Mouse (Mus musculus): ENCODE measurements at regions not wholly inside any gene's neighbourhood (a gene's known extent, or its start where the extent isn't known, plus 50 kb on each side); places are given as distances from the start of the nearest gene placed in this dataset.
A peak's percentile ranks its signal among the peaks of the same experiment; 100 is the strongest.

DNA sequence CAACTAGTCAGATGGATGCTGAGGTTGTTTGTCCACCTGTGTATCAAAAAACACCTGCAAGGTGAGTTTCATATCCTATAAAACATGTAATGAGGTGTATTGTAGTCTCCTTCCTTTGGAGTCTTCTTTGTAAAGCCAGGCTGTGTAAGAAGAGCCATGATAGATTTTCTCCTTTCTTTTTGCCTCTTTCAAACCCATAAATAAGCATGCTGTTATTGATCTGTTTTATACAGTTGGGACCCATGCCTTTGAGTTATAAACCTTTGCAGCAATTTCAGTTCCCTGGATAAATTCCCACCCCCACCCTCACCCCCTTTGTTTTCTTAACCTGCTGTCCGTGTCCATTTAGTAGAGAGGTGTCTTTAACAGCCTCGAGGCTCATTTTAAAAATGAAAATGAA, 131.0 kb upstream of the Rgs17 start:
- WGBS, result 65% methylated on average over 2 of the region's 2 CpGs
- no peak for ATAC-seq (ENCODE audit: low FRiP score, low read depth)

DNA sequence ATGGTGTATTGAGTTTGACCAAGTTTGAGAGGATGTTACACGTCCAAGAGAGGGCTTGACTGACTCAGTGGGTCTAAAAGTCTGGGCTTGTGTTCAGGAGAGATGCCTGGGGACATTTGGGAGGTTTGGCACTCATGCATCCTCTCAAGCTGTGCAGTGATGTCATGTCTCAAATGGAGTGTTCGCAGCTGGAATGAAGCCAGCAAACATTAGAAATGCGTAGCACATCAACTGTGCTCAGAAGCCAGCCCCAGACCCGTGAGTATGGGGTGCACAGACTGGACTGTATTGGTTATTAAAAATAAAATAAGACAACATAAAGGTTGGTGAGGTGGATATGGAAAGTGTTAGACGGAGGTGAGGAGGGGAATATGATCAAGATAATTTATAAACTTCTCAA, 121.2 kb upstream of the Rgs17 start:
- Histone ChIP-seq H3K9me3 (no peaks in the 10 kb centered on the region), H3K27ac (replicated peaks) (no peak overlapping the region), H3K4me3 (no peak overlapping the region), H3K27me3 (no peaks in the 10 kb centered on the region), H3K4me2 (no peak overlapping the region), H3K36me3 (no peaks in the 10 kb centered on the region), H3K9ac (no peak overlapping the region), H3K4me1 (replicated peaks) (no peaks in the 10 kb centered on the region)
- 69% methylated on average over 5 of the region's 5 CpGs for WGBS
- no peak for ATAC-seq (ENCODE audit: low FRiP score, low read depth)

More for the DNA sequence above, 131.0 kb upstream of the Rgs17 start:
- no peak overlapping the region for H3K27ac ChIP-seq (replicated peaks)
- H3K9ac ChIP-seq, result no peak overlapping the region
- H3K4me3 ChIP-seq, result no peak overlapping the region
- H3K4me2 ChIP-seq, result no peak overlapping the region
- no peaks in the 10 kb centered on the region for H3K9me3 ChIP-seq
- no peaks in the 10 kb centered on the region for H3K4me1 ChIP-seq (replicated peaks)
- H3K36me3 ChIP-seq, result no peaks in the 10 kb centered on the region
- H3K27me3 ChIP-seq, result no peaks in the 10 kb centered on the region

DNA sequence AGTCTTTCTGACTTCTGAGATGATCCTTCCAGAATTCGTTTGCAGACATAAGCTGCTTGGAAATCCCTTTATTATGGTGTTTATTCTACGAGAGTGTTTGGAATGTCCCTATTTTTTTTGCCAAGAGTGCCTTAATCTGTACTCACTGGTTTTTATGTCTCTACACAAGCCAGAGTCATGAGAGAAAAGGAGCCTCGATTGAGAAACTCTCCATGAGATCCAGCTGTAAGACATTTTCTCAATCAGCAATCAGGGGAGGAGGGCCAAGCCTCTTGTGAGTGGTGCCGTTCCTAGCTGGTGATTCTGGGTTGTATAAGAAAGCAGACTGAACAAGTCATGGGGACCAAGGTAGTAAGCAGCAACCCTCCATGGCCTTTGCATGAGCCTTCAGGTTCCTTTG, 117.6 kb upstream of the Rgs17 start:
- Histone ChIP-seq H3K27ac (replicated peaks) (no peak overlapping the region), H3K9me3 (no peaks in the 10 kb centered on the region), H3K4me1 (replicated peaks) (0 out of 2 replicates have a peak, but pooled peaks cover 3% of the 10 kb centered on the region), H3K27me3 (no peaks in the 10 kb centered on the region), H3K36me3 (no peaks in the 10 kb centered on the region), H3K4me2 (no peak overlapping the region), H3K9ac (no peak overlapping the region), H3K4me3 (no peak overlapping the region)
- WGBS, result 76% methylated on average over 4 of the region's 4 CpGs
- no peak for ATAC-seq (ENCODE audit: low FRiP score, low read depth)

DNA sequence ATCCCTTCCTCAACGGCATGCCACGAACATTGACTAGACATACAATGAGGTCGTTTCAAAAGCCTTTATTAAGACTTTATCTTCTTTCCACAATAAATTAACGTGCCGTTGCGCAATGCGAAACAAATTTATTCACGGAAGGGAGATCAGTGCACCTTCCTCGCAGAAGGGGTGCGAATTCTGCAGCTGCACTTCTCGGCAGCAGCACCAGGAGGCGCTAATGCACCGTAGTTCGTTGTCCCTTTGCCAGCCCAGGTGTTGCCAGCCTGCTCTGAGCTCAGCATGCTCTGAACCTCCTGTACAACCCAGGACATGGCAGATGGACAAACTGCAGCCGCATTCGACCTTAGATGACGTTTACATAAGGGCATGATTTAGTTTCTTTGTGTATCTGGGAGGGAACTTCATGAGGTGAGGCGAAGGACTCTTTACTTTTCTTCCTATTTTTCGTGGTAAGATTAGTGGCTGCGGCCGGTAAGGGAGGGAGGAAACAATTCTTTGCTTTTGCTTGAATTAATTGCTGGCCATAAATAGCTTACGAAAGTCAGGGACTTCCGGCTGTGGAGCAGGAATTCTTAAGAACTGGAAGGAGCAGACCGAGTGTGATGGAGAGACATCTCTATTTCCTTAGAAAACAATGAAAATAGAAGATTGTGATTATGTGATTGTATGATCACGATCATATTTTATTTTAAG, 113.7 kb upstream of the Rgs17 start:
- no peaks in the 10 kb centered on the region for H3K27me3 ChIP-seq
- 0 out of 2 replicates have a peak, but pooled peaks cover 3% of the 10 kb centered on the region for H3K4me1 ChIP-seq (replicated peaks)
- H3K36me3 ChIP-seq, result no peaks in the 10 kb centered on the region
- no peak overlapping the region for H3K9ac ChIP-seq
- peak; percentile 91 for ATAC-seq (ENCODE audit: low FRiP score, low read depth)
- H3K4me2 ChIP-seq, result peak overlapping the region; percentile 43
- 0 out of 2 replicates have a peak overlapping the region, but pooled peaks have one; percentile 22 for H3K4me3 ChIP-seq
- no peak overlapping the region for H3K27ac ChIP-seq (replicated peaks)
- no peaks in the 10 kb centered on the region for H3K9me3 ChIP-seq
- WGBS, result 26% methylated on average over 25 of the region's 25 CpGs

DNA sequence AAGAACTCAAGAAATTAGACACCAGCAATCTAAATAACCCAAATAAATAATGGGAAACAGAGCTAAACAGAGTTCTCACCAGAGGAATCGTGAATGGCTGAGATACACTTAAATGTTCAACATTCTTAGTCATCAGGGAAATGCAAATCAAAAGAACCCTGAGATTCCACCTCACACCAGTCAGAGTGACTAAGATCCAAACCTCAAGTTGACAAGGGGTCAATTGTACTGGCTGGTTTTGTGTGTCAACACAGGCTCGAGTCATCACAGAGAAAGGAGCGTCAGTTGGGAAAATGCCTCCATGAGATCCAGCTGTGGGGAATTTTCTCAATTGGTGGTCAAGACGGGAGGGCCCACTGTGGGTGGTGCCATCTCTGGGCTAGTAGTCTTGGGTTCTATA, 110.3 kb upstream of the Rgs17 start:
- ATAC-seq (ENCODE audit: low FRiP score, low read depth), result no peak
- no peaks in the 10 kb centered on the region for H3K27me3 ChIP-seq
- no peaks in the 10 kb centered on the region for H3K9me3 ChIP-seq
- H3K9ac ChIP-seq, result no peak overlapping the region
- 0 out of 2 replicates have a peak, but pooled peaks cover 3% of the 10 kb centered on the region for H3K4me1 ChIP-seq (replicated peaks)
- H3K36me3 ChIP-seq, result no peaks in the 10 kb centered on the region
- H3K27ac ChIP-seq (replicated peaks), result no peak overlapping the region
- WGBS, result 87% methylated on average over 4 of the region's 4 CpGs
- H3K4me2 ChIP-seq, result no peak overlapping the region
- H3K4me3 ChIP-seq, result no peak overlapping the region

DNA sequence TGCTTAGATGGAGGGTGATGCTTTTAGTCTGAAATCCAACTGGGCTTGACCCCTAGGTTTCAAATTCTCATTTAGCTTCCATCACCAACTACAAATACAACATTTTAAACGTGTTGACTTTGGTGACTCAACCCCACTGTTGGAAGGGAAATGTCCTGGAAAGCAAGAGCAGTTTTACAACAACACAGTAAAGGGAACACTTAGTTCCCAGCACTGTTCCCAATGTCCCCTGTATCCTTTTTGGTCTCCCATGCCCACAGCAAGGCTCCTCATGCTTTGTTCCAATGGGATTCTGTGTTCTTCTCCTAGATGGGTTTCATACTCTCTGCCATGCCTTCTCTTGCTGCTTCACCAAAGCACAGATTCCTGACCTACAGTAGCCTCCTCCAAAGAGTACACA, 105.4 kb upstream of the Rgs17 start:
- no peaks in the 10 kb centered on the region for H3K4me1 ChIP-seq (replicated peaks)
- H3K9ac ChIP-seq, result no peak overlapping the region
- no peaks in the 10 kb centered on the region for H3K36me3 ChIP-seq
- no peaks in the 10 kb centered on the region for H3K9me3 ChIP-seq
- ATAC-seq (ENCODE audit: low FRiP score, low read depth), result no peak
- H3K4me2 ChIP-seq, result no peak overlapping the region
- no peak overlapping the region for H3K27ac ChIP-seq (replicated peaks)
- 63% methylated on average over 1 of the region's 1 CpGs for WGBS
- H3K27me3 ChIP-seq, result no peaks in the 10 kb centered on the region
- H3K4me3 ChIP-seq, result no peak overlapping the region

DNA sequence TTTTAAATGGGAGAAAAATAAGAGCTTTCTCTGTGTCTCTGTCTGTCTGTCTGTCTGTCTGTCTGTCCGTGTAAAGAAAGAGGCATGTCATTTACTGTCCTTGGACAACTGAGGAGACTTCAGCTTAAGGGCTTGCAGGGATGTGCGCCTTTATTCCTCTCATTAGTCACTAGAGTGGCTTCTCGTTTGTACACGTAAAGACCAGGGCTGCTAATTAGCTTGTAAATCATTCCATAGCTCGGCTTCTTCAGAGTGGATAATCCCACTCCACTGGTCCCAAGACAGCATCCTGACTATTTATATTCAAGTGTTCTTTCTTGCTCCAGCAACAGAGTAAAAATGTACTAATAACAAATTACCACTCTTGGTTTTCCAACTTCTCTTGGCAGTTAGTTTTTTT, 104.1 kb upstream of the Rgs17 start:
- H3K9me3 ChIP-seq, result no peaks in the 10 kb centered on the region
- no peak for ATAC-seq (ENCODE audit: low FRiP score, low read depth)
- H3K4me3 ChIP-seq, result no peak overlapping the region
- no peak overlapping the region for H3K27ac ChIP-seq (replicated peaks)
- H3K4me1 ChIP-seq (replicated peaks), result no peaks in the 10 kb centered on the region
- no peak overlapping the region for H3K9ac ChIP-seq
- H3K27me3 ChIP-seq, result no peaks in the 10 kb centered on the region
- 60% methylated on average over 5 of the region's 5 CpGs for WGBS
- no peaks in the 10 kb centered on the region for H3K36me3 ChIP-seq
- H3K4me2 ChIP-seq, result no peak overlapping the region

DNA sequence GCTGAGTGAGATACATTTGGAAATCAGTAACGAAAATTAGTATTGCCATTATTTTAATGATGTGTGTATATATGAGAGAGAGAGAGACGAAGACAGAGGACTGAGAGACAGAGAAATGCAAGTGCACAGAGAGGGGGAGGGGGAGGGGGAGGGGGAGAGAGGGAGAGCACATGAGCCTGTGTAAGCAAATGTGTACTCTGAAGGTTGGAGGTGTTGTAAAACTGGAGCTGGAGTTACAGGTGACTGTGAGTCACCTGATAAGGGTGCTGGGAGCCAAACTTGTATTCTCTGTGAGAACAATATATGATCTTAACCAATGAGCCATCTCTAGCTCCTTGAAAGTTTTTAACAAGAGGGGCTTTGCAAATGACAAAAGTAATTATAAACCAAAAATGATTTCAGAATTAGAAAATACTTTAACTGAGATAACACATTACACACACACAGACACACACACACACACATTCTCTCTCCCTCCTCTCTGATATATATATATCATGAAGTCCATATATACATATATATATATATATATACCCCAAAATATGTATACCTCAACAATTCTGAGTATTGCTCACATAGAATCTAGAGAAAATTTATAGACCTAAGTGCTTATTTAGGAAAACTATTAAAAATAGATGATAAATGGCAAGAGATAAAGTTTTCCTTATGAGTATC, 100.5 kb upstream of the Rgs17 start:
- H3K4me2 ChIP-seq, result no peak overlapping the region
- H3K9me3 ChIP-seq, result no peaks in the 10 kb centered on the region
- no peak overlapping the region for H3K9ac ChIP-seq
- H3K27me3 ChIP-seq, result no peaks in the 10 kb centered on the region
- H3K36me3 ChIP-seq, result no peaks in the 10 kb centered on the region
- H3K4me1 ChIP-seq (replicated peaks), result no peaks in the 10 kb centered on the region
- no peak for ATAC-seq (ENCODE audit: low FRiP score, low read depth)
- H3K27ac ChIP-seq (replicated peaks), result no peak overlapping the region
- 79% methylated on average over 2 of the region's 2 CpGs for WGBS
- H3K4me3 ChIP-seq, result no peak overlapping the region

DNA sequence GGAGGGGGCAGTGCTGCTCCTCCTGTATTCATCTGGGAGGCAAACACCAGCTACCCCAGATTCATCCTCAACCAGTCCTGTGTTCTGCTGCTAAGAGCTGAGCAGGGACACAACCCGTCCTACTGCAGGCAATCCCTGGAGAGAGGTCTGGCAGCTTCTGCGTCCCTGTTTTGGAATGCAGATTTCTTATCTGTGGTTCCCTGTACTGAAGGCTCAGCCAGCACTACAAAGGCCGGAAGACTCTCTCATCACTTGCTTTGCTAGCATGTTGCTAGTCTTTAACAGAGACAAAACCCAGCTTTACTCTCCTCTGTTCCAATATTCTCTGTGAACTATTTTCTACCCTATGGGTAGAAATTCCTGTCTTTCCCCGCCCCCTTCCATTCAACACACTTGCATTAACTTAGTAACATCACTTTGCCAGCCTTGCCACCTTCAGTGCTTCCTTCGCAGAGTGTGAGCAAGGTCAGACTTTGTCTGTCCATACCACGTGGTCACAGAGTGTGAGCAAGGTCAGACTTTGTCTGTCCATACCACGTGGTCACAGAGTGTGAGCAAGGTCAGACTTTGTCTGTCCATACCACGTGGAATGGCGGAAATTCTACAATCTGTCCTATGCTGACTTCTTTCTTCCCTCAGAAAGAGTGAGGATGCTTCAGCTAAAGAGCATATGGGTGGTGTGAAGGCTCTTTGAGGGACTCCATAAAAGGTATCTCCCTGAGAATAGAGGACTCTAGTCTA, 98.9 kb upstream of the Rgs17 start:
- Histone ChIP-seq H3K36me3 (no peaks in the 10 kb centered on the region), H3K9ac (no peak overlapping the region), H3K27me3 (no peaks in the 10 kb centered on the region), H3K4me3 (no peak overlapping the region), H3K9me3 (no peaks in the 10 kb centered on the region), H3K27ac (replicated peaks) (no peak overlapping the region), H3K4me1 (replicated peaks) (no peaks in the 10 kb centered on the region), H3K4me2 (no peak overlapping the region)
- 55% methylated on average over 9 of the region's 9 CpGs for WGBS
- no peak for ATAC-seq (ENCODE audit: low FRiP score, low read depth)

DNA sequence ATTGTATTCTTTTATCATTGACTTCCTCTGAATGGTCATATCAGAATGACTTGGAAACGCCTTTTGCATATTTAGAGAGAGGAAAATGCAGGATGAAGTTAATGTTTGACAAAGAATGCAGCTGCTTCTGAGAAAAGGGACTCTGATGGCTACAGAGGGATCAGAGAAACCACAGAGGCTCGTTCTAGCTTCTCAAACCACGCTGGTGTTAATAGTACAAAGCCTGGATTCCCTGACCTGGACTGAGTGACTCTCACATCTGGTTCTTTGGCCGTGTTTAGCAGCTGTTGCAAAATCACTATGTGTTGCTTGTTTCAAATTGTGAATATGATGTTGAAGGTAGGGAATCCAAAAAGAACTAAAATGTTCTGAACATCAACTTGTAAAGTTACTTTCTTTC, 91.5 kb upstream of the Rgs17 start:
- Histone ChIP-seq H3K36me3 (no peaks in the 10 kb centered on the region), H3K27me3 (no peaks in the 10 kb centered on the region), H3K9ac (no peak overlapping the region), H3K4me3 (no peak overlapping the region), H3K27ac (replicated peaks) (no peak overlapping the region), H3K9me3 (no peaks in the 10 kb centered on the region), H3K4me1 (replicated peaks) (no peaks in the 10 kb centered on the region), H3K4me2 (no peak overlapping the region)
- 71% methylated on average over 4 of the region's 4 CpGs for WGBS
- ATAC-seq (ENCODE audit: low FRiP score, low read depth), result no peak

DNA sequence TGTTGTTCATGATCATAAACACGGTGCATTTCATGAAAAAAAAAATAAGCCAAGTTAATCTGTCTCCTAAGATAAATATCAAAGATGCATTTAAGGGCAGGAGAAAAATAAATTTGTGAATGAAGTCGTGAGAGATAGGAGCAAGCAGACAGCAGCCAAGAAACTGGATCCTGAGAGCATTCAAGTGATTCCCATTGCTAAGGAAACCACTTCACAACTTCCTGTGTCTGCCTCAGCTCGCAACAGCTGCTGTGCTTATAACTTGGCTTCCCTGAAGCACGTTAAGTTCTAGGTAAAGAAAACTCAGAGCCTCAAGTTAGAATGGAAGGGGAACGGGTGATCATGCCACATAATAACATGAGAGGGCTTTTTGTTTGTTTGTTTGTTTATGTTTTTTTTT, 89.3 kb upstream of the Rgs17 start:
- Histone ChIP-seq H3K4me1 (replicated peaks) (no peaks in the 10 kb centered on the region), H3K4me3 (no peak overlapping the region), H3K9ac (no peak overlapping the region), H3K36me3 (no peaks in the 10 kb centered on the region), H3K4me2 (no peak overlapping the region), H3K27me3 (no peaks in the 10 kb centered on the region), H3K27ac (replicated peaks) (no peak overlapping the region), H3K9me3 (no peaks in the 10 kb centered on the region)
- ATAC-seq (ENCODE audit: low FRiP score, low read depth), result no peak
- WGBS, result 75% methylated on average over 5 of the region's 5 CpGs

DNA sequence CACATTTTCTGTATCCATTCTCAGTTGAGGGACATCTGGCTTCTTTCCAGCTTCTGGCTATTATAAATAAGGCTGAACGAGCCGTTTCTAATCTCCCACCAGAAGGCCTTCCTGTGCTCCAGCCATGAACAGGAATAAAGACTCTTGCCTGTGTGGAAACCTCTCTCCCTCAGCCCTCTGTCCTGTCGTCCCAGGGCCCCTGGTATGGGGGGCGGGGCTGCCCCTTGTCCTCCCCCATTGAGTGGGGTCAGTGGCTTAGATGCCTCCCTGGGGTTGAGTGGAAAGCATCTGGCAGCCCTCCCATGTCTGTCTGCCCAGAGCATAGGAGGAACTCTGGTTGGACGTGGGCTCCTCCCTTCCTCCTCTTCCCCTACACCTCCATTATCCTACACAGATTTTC, 88.8 kb upstream of the Rgs17 start:
- ATAC-seq (ENCODE audit: low FRiP score, low read depth), result no peak
- Histone ChIP-seq H3K27ac (replicated peaks) (no peak overlapping the region), H3K4me1 (replicated peaks) (no peaks in the 10 kb centered on the region), H3K9ac (no peak overlapping the region), H3K4me3 (no peak overlapping the region), H3K27me3 (no peaks in the 10 kb centered on the region), H3K36me3 (no peaks in the 10 kb centered on the region), H3K4me2 (no peak overlapping the region), H3K9me3 (no peaks in the 10 kb centered on the region)
- WGBS, result 27% methylated on average over 5 of the region's 5 CpGs
